Mouse (Mus musculus): ENCODE measurements around the gene Aldh2.
"Not testable (repeated sequence)": the region's sequence is repeated elsewhere in the genome, so short reads cannot be mapped to it uniquely, and the experiment has no call there.

Gene Aldh2

GRCm38 (mm10) chr5:121549196-121549595, 44.4 kb downstream of the Aldh2 start:
- in situ Hi-C loops (cut with MboI, MseI), result no loop called here

- in situ Hi-C loops (cut with MboI, MseI), result no loop called here
Observed at GRCm38 (mm10) chr5:121547084-121547483, 46.5 kb downstream of the Aldh2 start.

GRCm38 (mm10) chr5:121546530-121546895, 47.1 kb downstream of the Aldh2 start:
- in situ Hi-C loops (cut with MboI, MseI), result no loop called here

GRCm38 (mm10) chr5:121545793-121546529, 47.7 kb downstream of the Aldh2 start, which contains the start of gene Mapkapk5:
Gene Mapkapk5 (minus strand): TSS chr5:121545905.
- in situ Hi-C loops (cut with MboI, MseI), result no loop called here

- in situ Hi-C loops (cut with MboI, MseI), result no loop called here
Observed at GRCm38 (mm10) chr5:121544910-121545792, 48.5 kb downstream of the Aldh2 start, which contains the start of the genes Adam1a and Gm42878. Gene Adam1a (minus strand): TSS chr5:121545482. Gene Gm42878 (minus strand): TSS chr5:121545482.

GRCm38 (mm10) chr5:121543370-121543769, 50.3 kb downstream of the Aldh2 start:
- in situ Hi-C loops (cut with MboI, MseI), result no loop called here

GRCm38 (mm10) chr5:121541235-121541634, 52.4 kb downstream of the Aldh2 start:
- in situ Hi-C loops (cut with MboI, MseI), result no loop called here

- in situ Hi-C loops (cut with MboI, MseI), result no loop called here
Observed at GRCm38 (mm10) chr5:121540066-121540465, 53.6 kb downstream of the Aldh2 start.

GRCm38 (mm10) chr5:121537588-121537987, 56.0 kb downstream of the Aldh2 start:
- in situ Hi-C loops (cut with MboI, MseI), result no loop called here

GRCm38 (mm10) chr5:121536921-121537555, 56.6 kb downstream of the Aldh2 start:
- in situ Hi-C loops (cut with MboI, MseI), result no loop called here

GRCm38 (mm10) chr5:121535116-121535515, 58.5 kb downstream of the Aldh2 start:
- in situ Hi-C loops (cut with MboI, MseI), result no loop called here

- in situ Hi-C loops (cut with MboI, MseI), result no loop called here
Observed at GRCm38 (mm10) chr5:121534521-121534920, 59.1 kb downstream of the Aldh2 start.

GRCm38 (mm10) chr5:121526961-121527360, 66.7 kb downstream of the Aldh2 start:
- in situ Hi-C loops (cut with MboI, MseI), result loop anchor here in 1 of 2 experiments (5.0 kb wide), 1 partner anchor 95 kb away; no protein-coding TSS in a partner anchor

- in situ Hi-C loops (cut with MboI, MseI), result loop anchor here in 1 of 2 experiments (5.0 kb wide), 1 partner anchor 94 kb away; no protein-coding TSS in a partner anchor
Observed at GRCm38 (mm10) chr5:121526526-121526925, 67.1 kb downstream of the Aldh2 start.

GRCm38 (mm10) chr5:121525774-121526450, 67.7 kb downstream of the Aldh2 start:
- in situ Hi-C loops (cut with MboI, MseI), result loop anchor here in 1 of 2 experiments (5.0 kb wide), 1 partner anchor 94 kb away; no protein-coding TSS in a partner anchor

- in situ Hi-C loops (cut with MboI, MseI), result not testable (repeated sequence)
Observed at GRCm38 (mm10) chr5:121519758-121520157, 73.9 kb downstream of the Aldh2 start.

GRCm38 (mm10) chr5:121518983-121519382, 74.6 kb downstream of the Aldh2 start:
- in situ Hi-C loops (cut with MboI, MseI), result no loop called here

Measured in T-helper 17 cell (primary cell).